Mouse (Mus musculus): Measurements from ENCODE around the gene Itgb8. TPM values are rescaled to one million over a fixed set of nuclear protein-coding genes. Genes with fewer than 3 reads are reported as not detected.

Gene Itgb8
- total and polyA plus RNA-seq, 3 experiments, result not detected

DNA sequence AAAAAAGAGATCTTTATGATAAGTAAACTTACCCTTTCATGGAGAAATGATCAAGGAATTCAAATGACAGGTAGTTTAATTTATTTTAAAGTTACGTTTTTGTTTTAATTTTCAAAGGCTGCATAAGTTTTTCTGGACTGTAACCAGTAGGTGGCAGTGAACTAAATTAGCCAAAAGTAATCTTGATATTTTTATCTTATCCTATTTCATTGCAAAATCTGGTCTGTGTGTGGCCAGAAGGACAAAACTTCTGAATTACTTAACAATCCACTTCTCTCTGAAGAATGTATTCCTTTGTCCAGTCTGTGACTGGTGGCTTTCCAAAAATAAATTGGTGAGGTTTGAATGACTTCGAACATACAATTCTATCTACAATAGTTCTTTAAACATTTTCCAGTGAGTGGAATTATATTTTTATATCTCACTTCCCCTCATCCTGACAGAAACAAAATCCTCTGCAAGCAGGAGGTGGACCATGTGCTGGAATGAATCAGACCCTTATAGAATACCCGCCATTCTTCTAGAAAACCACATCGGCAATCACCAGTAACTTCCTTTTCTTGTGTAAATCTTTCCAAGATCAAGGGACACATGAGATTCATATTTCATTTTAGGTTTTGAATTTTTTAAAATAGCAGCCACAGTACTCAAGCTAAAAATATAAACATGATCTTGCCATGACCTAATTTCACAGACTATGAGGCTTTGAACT, 68.6 kb downstream of the Itgb8 start:
- H3K4me2 ChIP-seq (ENCODE audit: insufficient read depth, low read depth, poor library complexity, severe bottlenecking), result no peak overlapping the region
- H3K4me3 ChIP-seq (replicated peaks in 1 of 3; ENCODE audit: low read depth in 2 of 3, low read length in 2 of 3, poor library complexity in 1 of 3), result no peak overlapping the region
- H3K79me2 ChIP-seq (replicated peaks; ENCODE audit: control insufficient read depth, extremely low read depth, insufficient read depth, poor library complexity, severe bottlenecking), result no peaks in the 10 kb centered on the region
- dilution Hi-C loops (cut with MboI; ENCODE audit: extremely low pct_ligation_motif_present, extremely low pct_unique_long_range_greater_than_20kb, low sequenced_read_pairs), result no loop called here
- no peak for DNase-seq (ENCODE audit: extremely low read depth)
- no peaks in the 10 kb centered on the region for H3K27me3 ChIP-seq (replicated peaks)
- H3K4me1 ChIP-seq (ENCODE audit: control insufficient read depth in 1 of 2, insufficient read depth in 2 of 2), result peaks cover 0 to 5% of the 10 kb centered on the region in 2 experiments; a peak in 2 of 4 replicates
- no peak overlapping the region for H3K9ac ChIP-seq (ENCODE audit: insufficient read depth, low read depth)
- in situ Hi-C loops (cut with MboI; ENCODE audit: low pct_ligation_motif_present, low pct_unique_long_range_greater_than_20kb, low sequenced_read_pairs), result no loop called here
- H3K27ac ChIP-seq (ENCODE audit: insufficient read depth, low read depth), result no peak overlapping the region
- no peaks in the 10 kb centered on the region for H3K9me3 ChIP-seq (replicated peaks; ENCODE audit: low read length)
- TF ChIP-seq ETS1 (conservative IDR thresholded peaks at IDR 0.05; ENCODE audit: low read depth, low read length) (no peak), SMC3 (IDR thresholded peaks at IDR 0.05; ENCODE audit: low read depth, low read length) (peak; percentile 21), CTCF (conservative IDR thresholded peaks at IDR 0.05 in 1 of 2, IDR thresholded peaks at IDR 0.05 in 1 of 2; ENCODE audit: low read depth in 2 of 2, low read length in 2 of 2) (peak in 1 of 2 experiments; percentile 49; a peak in 2 of 4 replicates)
- H3K36me3 ChIP-seq (replicated peaks in 1 of 2; ENCODE audit: control insufficient read depth in 1 of 2, insufficient read depth in 1 of 2, low read length in 1 of 2), result no peaks in the 10 kb centered on the region

DNA sequence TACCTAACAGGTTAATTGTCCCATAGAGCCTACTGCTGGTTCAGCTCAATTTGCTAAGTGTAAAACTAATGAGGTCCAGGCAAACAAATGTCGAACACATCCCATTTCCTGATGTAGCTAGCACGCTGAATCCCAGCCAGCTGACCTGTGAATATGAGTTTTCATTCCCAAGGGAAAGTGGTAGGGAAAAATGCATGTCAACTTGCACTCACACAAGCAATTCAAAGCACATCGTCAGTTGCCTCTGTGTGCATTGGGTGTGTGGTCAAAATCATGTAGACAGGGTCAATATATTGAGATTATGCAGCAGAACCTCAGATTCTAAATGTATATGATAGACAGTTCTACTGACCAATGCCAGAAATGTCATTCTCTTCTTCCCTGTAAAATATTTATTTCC, 69.5 kb downstream of the Itgb8 start:
- no peak overlapping the region for H3K27ac ChIP-seq (ENCODE audit: insufficient read depth, low read depth)
- H3K9me3 ChIP-seq (replicated peaks; ENCODE audit: low read length), result no peaks in the 10 kb centered on the region
- no peaks in the 10 kb centered on the region for H3K36me3 ChIP-seq (replicated peaks in 1 of 2; ENCODE audit: control insufficient read depth in 1 of 2, insufficient read depth in 1 of 2, low read length in 1 of 2)
- DNase-seq (ENCODE audit: extremely low read depth), result no peak
- in situ Hi-C loops (cut with MboI; ENCODE audit: low pct_ligation_motif_present, low pct_unique_long_range_greater_than_20kb, low sequenced_read_pairs), result no loop called here
- H3K4me3 ChIP-seq (replicated peaks in 1 of 3; ENCODE audit: low read depth in 2 of 3, low read length in 2 of 3, poor library complexity in 1 of 3), result no peak overlapping the region
- H3K9ac ChIP-seq (ENCODE audit: insufficient read depth, low read depth), result no peak overlapping the region
- dilution Hi-C loops (cut with MboI; ENCODE audit: extremely low pct_ligation_motif_present, extremely low pct_unique_long_range_greater_than_20kb, low sequenced_read_pairs), result no loop called here
- H3K27me3 ChIP-seq (replicated peaks), result no peaks in the 10 kb centered on the region
- peaks cover 5 to 8% of the 10 kb centered on the region in 2 experiments for H3K4me1 ChIP-seq (ENCODE audit: control insufficient read depth in 1 of 2, insufficient read depth in 2 of 2)
- no peak overlapping the region for H3K4me2 ChIP-seq (ENCODE audit: insufficient read depth, low read depth, poor library complexity, severe bottlenecking)
- TF ChIP-seq RCOR1 (conservative IDR thresholded peaks at IDR 0.05; ENCODE audit: low read depth, low read length), result no peak
- no peak for TF ChIP-seq E2F4 (IDR thresholded peaks at IDR 0.05; ENCODE audit: insufficient replicate concordance, low read depth, low read length)
- TF ChIP-seq ELF1 (IDR thresholded peaks at IDR 0.05; ENCODE audit: low read depth, low read length), result no peak
- TF ChIP-seq ZMIZ1 (IDR thresholded peaks at IDR 0.05; ENCODE audit: low read depth, low read length), result no peak
- no peak for TF ChIP-seq NRF1 (IDR thresholded peaks at IDR 0.05; ENCODE audit: low read depth, low read length)
- TF ChIP-seq CHD1 (IDR thresholded peaks at IDR 0.05; ENCODE audit: low read depth, low read length), result no peak
- no peak for TF ChIP-seq MXI1 (IDR thresholded peaks at IDR 0.05; ENCODE audit: low read depth, low read length)
- TF ChIP-seq CTCF (conservative IDR thresholded peaks at IDR 0.05 in 1 of 2, IDR thresholded peaks at IDR 0.05 in 1 of 2; ENCODE audit: low read depth in 2 of 2, low read length in 2 of 2), result no peak
- no peaks in the 10 kb centered on the region for H3K79me2 ChIP-seq (replicated peaks; ENCODE audit: control insufficient read depth, extremely low read depth, insufficient read depth, poor library complexity, severe bottlenecking)

DNA sequence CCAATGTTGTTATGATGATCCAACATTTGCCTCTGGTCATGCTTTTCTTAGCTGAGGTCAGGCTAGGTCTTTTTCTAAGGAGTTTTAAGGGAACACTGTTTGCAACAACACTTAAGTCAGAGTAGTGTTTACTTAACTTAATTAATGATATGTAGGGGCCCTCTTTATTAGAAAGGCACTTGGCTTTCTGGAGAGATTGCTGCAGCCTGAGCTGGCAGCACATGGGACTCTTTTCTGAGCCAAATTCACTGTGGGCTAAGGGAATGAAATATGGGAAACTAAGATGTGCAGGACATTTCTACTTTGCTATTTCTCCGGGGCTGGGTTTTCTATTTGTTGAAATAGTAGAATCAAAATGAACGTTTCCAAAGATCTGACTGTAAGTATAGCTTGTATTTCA, 73.5 kb downstream of the Itgb8 start:
- Histone ChIP-seq H3K9me3 (replicated peaks; ENCODE audit: low read length) (no peaks in the 10 kb centered on the region), H3K9ac (ENCODE audit: insufficient read depth, low read depth) (no peak overlapping the region), H3K4me3 (replicated peaks in 1 of 3; ENCODE audit: low read depth in 2 of 3, low read length in 2 of 3, poor library complexity in 1 of 3) (no peak overlapping the region), H3K4me2 (ENCODE audit: insufficient read depth, low read depth, poor library complexity, severe bottlenecking) (no peak overlapping the region), H3K27me3 (replicated peaks) (no peaks in the 10 kb centered on the region), H3K79me2 (replicated peaks; ENCODE audit: control insufficient read depth, extremely low read depth, insufficient read depth, poor library complexity, severe bottlenecking) (no peaks in the 10 kb centered on the region), H3K4me1 (ENCODE audit: control insufficient read depth in 1 of 2, insufficient read depth in 2 of 2) (peaks cover 5 to 10% of the 10 kb centered on the region in 2 experiments; a peak in 3 of 4 replicates), H3K36me3 (replicated peaks in 1 of 2; ENCODE audit: control insufficient read depth in 1 of 2, insufficient read depth in 1 of 2, low read length in 1 of 2) (no peaks in the 10 kb centered on the region), H3K27ac (ENCODE audit: insufficient read depth, low read depth) (no peak overlapping the region)
- TF ChIP-seq PAX5 (IDR thresholded peaks at IDR 0.05; ENCODE audit: low read length) (no peak), POLR2AphosphoS2 (IDR thresholded peaks at IDR 0.05; ENCODE audit: low read depth, low read length) (no peak), RAD21 (IDR thresholded peaks at IDR 0.05; ENCODE audit: low read depth, low read length) (no peak), ZKSCAN1 (IDR thresholded peaks at IDR 0.05; ENCODE audit: borderline replicate concordance, low read depth, low read length) (no peak), ZC3H11A (IDR thresholded peaks at IDR 0.05; ENCODE audit: low read depth, low read length) (no peak), CTCF (conservative IDR thresholded peaks at IDR 0.05 in 1 of 2, IDR thresholded peaks at IDR 0.05 in 1 of 2; ENCODE audit: low read depth in 2 of 2, low read length in 2 of 2) (no peak), ZNF384 (IDR thresholded peaks at IDR 0.05; ENCODE audit: low read depth, low read length) (no peak)
- dilution Hi-C loops (cut with MboI; ENCODE audit: extremely low pct_ligation_motif_present, extremely low pct_unique_long_range_greater_than_20kb, low sequenced_read_pairs), result no loop called here
- in situ Hi-C loops (cut with MboI; ENCODE audit: low pct_ligation_motif_present, low pct_unique_long_range_greater_than_20kb, low sequenced_read_pairs), result no loop called here
- no peak for DNase-seq (ENCODE audit: extremely low read depth)
